Mouse (Mus musculus): Measurements from ENCODE around the gene Bub1. TPM values are rescaled to one million over a fixed set of nuclear protein-coding genes. Genes with fewer than 3 reads are reported as not detected.

Bub1 gene
- polyA plus RNA-seq, 1 experiment from 2014 or later: 16.8 TPM

GRCm38 (mm10) chr2:127842421-127842820 is 10.8 kb upstream of the Bub1 start:
- no peak overlapping the region for H3K4me2 ChIP-seq (ENCODE audit: low read depth, low read length)
- no peaks in the 10 kb centered on the region for H3K36me3 ChIP-seq (ENCODE audit: control insufficient read depth, insufficient read depth, low read length)
- no peak overlapping the region for H3K9ac ChIP-seq (ENCODE audit: low read depth, low read length)
- DNase-seq (ENCODE audit: low spot score): no peak
- no peaks in the 10 kb centered on the region for H3K4me1 ChIP-seq (ENCODE audit: control insufficient read depth, insufficient read depth, low read length)
- 81% methylated on average over 3 of the region's 3 CpGs for WGBS
- H3K9me3 ChIP-seq (ENCODE audit: control insufficient read depth, low read length): no peaks in the 10 kb centered on the region
- no peak overlapping the region for H3K27ac ChIP-seq (replicated peaks; ENCODE audit: low read depth, low read length)
- peaks cover 34% of the 10 kb centered on the region for H3K27me3 ChIP-seq (replicated peaks; ENCODE audit: control insufficient read depth, insufficient read depth, low read length)
- no peak for ATAC-seq (ENCODE audit: low read depth)
- no peak overlapping the region for H3K4me3 ChIP-seq (ENCODE audit: low read depth, low read length)

GRCm38 (mm10) chr2:127841402-127841801 is 9.7 kb upstream of the Bub1 start:
- Histone ChIP-seq H3K27me3 (replicated peaks; ENCODE audit: control insufficient read depth, insufficient read depth, low read length) (peaks cover 34% of the 10 kb centered on the region), H3K27ac (replicated peaks; ENCODE audit: low read depth, low read length) (no peak overlapping the region), H3K4me1 (ENCODE audit: control insufficient read depth, insufficient read depth, low read length) (no peaks in the 10 kb centered on the region), H3K36me3 (ENCODE audit: control insufficient read depth, insufficient read depth, low read length) (no peaks in the 10 kb centered on the region), H3K4me3 (ENCODE audit: low read depth, low read length) (no peak overlapping the region), H3K9me3 (ENCODE audit: control insufficient read depth, low read length) (no peaks in the 10 kb centered on the region), H3K4me2 (ENCODE audit: low read depth, low read length) (no peak overlapping the region), H3K9ac (ENCODE audit: low read depth, low read length) (no peak overlapping the region)
- no peak for DNase-seq (ENCODE audit: low spot score)
- no peak for ATAC-seq (ENCODE audit: low read depth)
- WGBS: 78% methylated on average over 1 of the region's 1 CpGs

- Histone ChIP-seq H3K36me3 (ENCODE audit: control insufficient read depth, insufficient read depth, low read length) (no peaks in the 10 kb centered on the region), H3K9me3 (ENCODE audit: control insufficient read depth, low read length) (no peaks in the 10 kb centered on the region), H3K27ac (replicated peaks; ENCODE audit: low read depth, low read length) (no peak overlapping the region), H3K27me3 (replicated peaks; ENCODE audit: control insufficient read depth, insufficient read depth, low read length) (peaks cover 34% of the 10 kb centered on the region), H3K4me3 (ENCODE audit: low read depth, low read length) (no peak overlapping the region), H3K4me1 (ENCODE audit: control insufficient read depth, insufficient read depth, low read length) (no peaks in the 10 kb centered on the region), H3K9ac (ENCODE audit: low read depth, low read length) (no peak overlapping the region), H3K4me2 (ENCODE audit: low read depth, low read length) (no peak overlapping the region)
- ATAC-seq (ENCODE audit: low read depth) (no peak), DNase-seq (ENCODE audit: low spot score) (no peak)
- WGBS: 19% methylated on average over 11 of the region's 11 CpGs
These were observed 7.8 kb upstream of the Bub1 start for GRCm38 (mm10) chr2:127839425-127839824.

GRCm38 (mm10) chr2:127838576-127838975 is 6.9 kb upstream of the Bub1 start, which contains the start of gene Acoxl:
Gene Acoxl, plus strand, starts transcription at chr2:127838876.
- WGBS: 63% methylated on average over 7 of the region's 7 CpGs
- H3K27me3 ChIP-seq (replicated peaks; ENCODE audit: control insufficient read depth, insufficient read depth, low read length): peaks cover 34% of the 10 kb centered on the region
- no peak for ATAC-seq (ENCODE audit: low read depth)
- no peak within 1 kb of the TSS for H3K9ac ChIP-seq (ENCODE audit: low read depth, low read length)
- no peak within 1 kb of the TSS for H3K4me2 ChIP-seq (ENCODE audit: low read depth, low read length)
- no peak for DNase-seq (ENCODE audit: low spot score)
- no peaks in the 10 kb centered on the region for H3K4me1 ChIP-seq (ENCODE audit: control insufficient read depth, insufficient read depth, low read length)
- H3K4me3 ChIP-seq (ENCODE audit: low read depth, low read length): no peak within 1 kb of the TSS
- no peak within 1 kb of the TSS for H3K27ac ChIP-seq (replicated peaks; ENCODE audit: low read depth, low read length)
- no peaks in the 10 kb centered on the region for H3K36me3 ChIP-seq (ENCODE audit: control insufficient read depth, insufficient read depth, low read length)
- no peaks in the 10 kb centered on the region for H3K9me3 ChIP-seq (ENCODE audit: control insufficient read depth, low read length)

GRCm38 (mm10) chr2:127832833-127833190 is 1.1 kb upstream of the Bub1 start:
- Histone ChIP-seq H3K27ac (replicated peaks; ENCODE audit: low read depth, low read length) (no peak overlapping the region), H3K36me3 (ENCODE audit: control insufficient read depth, insufficient read depth, low read length) (peaks cover 5% of the 10 kb centered on the region; the same call in 1 of the 2 replicates), H3K4me2 (ENCODE audit: low read depth, low read length) (no peak overlapping the region), H3K4me1 (ENCODE audit: control insufficient read depth, insufficient read depth, low read length) (no peaks in the 10 kb centered on the region; the same call in 1 of the 2 replicates), H3K9ac (ENCODE audit: low read depth, low read length) (no peak overlapping the region), H3K9me3 (ENCODE audit: control insufficient read depth, low read length) (no peaks in the 10 kb centered on the region), H3K27me3 (replicated peaks; ENCODE audit: control insufficient read depth, insufficient read depth, low read length) (peaks cover 3% of the 10 kb centered on the region; the same call in 1 of the 2 replicates), H3K4me3 (ENCODE audit: low read depth, low read length) (no peak overlapping the region)
- ATAC-seq (ENCODE audit: low read depth): no peak
- DNase-seq (ENCODE audit: low spot score): peak; percentile 49
- WGBS: 11% methylated on average over 2 of the region's 2 CpGs

- peak; percentile 54; the same call in 1 of the 2 replicates for ATAC-seq (ENCODE audit: low read depth)
- Histone ChIP-seq H3K4me2 (ENCODE audit: low read depth, low read length) (peak overlapping the region; percentile 80), H3K27ac (replicated peaks; ENCODE audit: low read depth, low read length) (no peak overlapping the region), H3K4me1 (ENCODE audit: control insufficient read depth, insufficient read depth, low read length) (no peaks in the 10 kb centered on the region; the same call in 1 of the 2 replicates), H3K9me3 (ENCODE audit: control insufficient read depth, low read length) (no peaks in the 10 kb centered on the region), H3K4me3 (ENCODE audit: low read depth, low read length) (peak overlapping the region; percentile 74), H3K36me3 (ENCODE audit: control insufficient read depth, insufficient read depth, low read length) (peaks cover 6% of the 10 kb centered on the region), H3K9ac (ENCODE audit: low read depth, low read length) (peak overlapping the region; percentile 32; the same call in 1 of the 2 replicates), H3K27me3 (replicated peaks; ENCODE audit: control insufficient read depth, insufficient read depth, low read length) (no peaks in the 10 kb centered on the region; the same call in 1 of the 2 replicates)
- no peak for DNase-seq (ENCODE audit: low spot score)
- 38% methylated on average over 11 of the region's 11 CpGs for WGBS
These were observed 603 bp upstream of the Bub1 start for GRCm38 (mm10) chr2:127832103-127832832.

GRCm38 (mm10) chr2:127791919-127792603 is 39.6 kb downstream of the Bub1 start, which contains the start of gene Mtln:
Gene Mtln, minus strand, starts transcription at chr2:127792488.
- WGBS: 2% methylated on average over 37 of the region's 37 CpGs

GRCm38 (mm10) chr2:127789651-127790270 is 41.9 kb downstream of the Bub1 start:
- Histone ChIP-seq H3K4me3 (ENCODE audit: low read depth, low read length) (peak overlapping the region; percentile 81), H3K4me1 (ENCODE audit: control insufficient read depth, insufficient read depth, low read length) (peaks cover 20% of the 10 kb centered on the region), H3K9me3 (ENCODE audit: control insufficient read depth, low read length) (no peaks in the 10 kb centered on the region), H3K36me3 (ENCODE audit: control insufficient read depth, insufficient read depth, low read length) (no peaks in the 10 kb centered on the region), H3K27me3 (replicated peaks; ENCODE audit: control insufficient read depth, insufficient read depth, low read length) (no peaks in the 10 kb centered on the region), H3K4me2 (ENCODE audit: low read depth, low read length) (peak overlapping the region; percentile 77), H3K27ac (replicated peaks; ENCODE audit: low read depth, low read length) (0 out of 2 replicates have a peak overlapping the region, but pooled peaks have one; percentile 59), H3K9ac (ENCODE audit: low read depth, low read length) (0 out of 2 replicates have a peak overlapping the region, but pooled peaks have one; percentile 78)
- ATAC-seq (ENCODE audit: low read depth) (no peak), DNase-seq (ENCODE audit: low spot score) (no peak)
- 27% methylated on average over 9 of the region's 9 CpGs for WGBS

More at GRCm38 (mm10) chr2:127791919-127792603, 39.6 kb downstream of the Bub1 start, which contains the start of gene Mtln:
- Histone ChIP-seq H3K4me2 (ENCODE audit: low read depth, low read length) (peak within 1 kb of the TSS; percentile 74), H3K36me3 (ENCODE audit: control insufficient read depth, insufficient read depth, low read length) (no peaks in the 10 kb centered on the region), H3K4me3 (ENCODE audit: low read depth, low read length) (peak within 1 kb of the TSS; percentile 72), H3K9ac (ENCODE audit: low read depth, low read length) (peak within 1 kb of the TSS; percentile 81), H3K27me3 (replicated peaks; ENCODE audit: control insufficient read depth, insufficient read depth, low read length) (no peaks in the 10 kb centered on the region), H3K4me1 (ENCODE audit: control insufficient read depth, insufficient read depth, low read length) (peaks cover 20% of the 10 kb centered on the region), H3K27ac (replicated peaks; ENCODE audit: low read depth, low read length) (peak within 1 kb of the TSS; percentile 78), H3K9me3 (ENCODE audit: control insufficient read depth, low read length) (no peaks in the 10 kb centered on the region)
- ATAC-seq (ENCODE audit: low read depth): peak; percentile 97
- peak; percentile 96 for DNase-seq (ENCODE audit: low spot score)

All from embryonic facial prominence, embryonic 14.5 days (tissue).